Mouse (Mus musculus) spleen, adult 2 months (tissue): ENCODE data around the gene Zcchc7. TPM values are rescaled to one million over a fixed set of nuclear protein-coding genes. Genes with fewer than 3 reads are reported as not detected.
A peak's percentile ranks its signal among the peaks of the same experiment; 100 is the strongest.
"Not testable (repeated sequence)": the region's sequence is repeated elsewhere in the genome, so short reads cannot be mapped to it uniquely, and the experiment has no call there.

Experiments used
- DNase-seq, 2 experiments: peaks; one replicate each; pipeline versions ENCODE4 v3.0.0 to v3.0.0-alpha.2; 2012 to 2021; ENCODE audit warnings: low spot score in 2 of 2, low read depth in 1 of 2
- H3K27ac ChIP-seq: fragments of 200-500 bp; 2 replicates; pipeline ENCODE4 v1.5.1; 2012; ENCODE audit warnings: low read length, inconsistent platforms; ENCODE audit not compliant: insufficient read depth
- H3K27me3 ChIP-seq: fragments of 200-500 bp; 2 replicates; pipeline ENCODE4 v1.6.1; 2012; ENCODE audit warnings: mild to moderate bottlenecking, moderate library complexity, low read length, inconsistent platforms; ENCODE audit not compliant: control insufficient read depth, insufficient read depth
- H3K36me3 ChIP-seq: fragments of 200-500 bp; 2 replicates; pipeline ENCODE4 v1.6.1; 2012; ENCODE audit warnings: mild to moderate bottlenecking, low read length, inconsistent platforms; ENCODE audit not compliant: control insufficient read depth, insufficient read depth
- H3K4me1 ChIP-seq: fragments of 200-500 bp; 2 replicates; pipeline ENCODE4 v1.6.1; 2011; ENCODE audit warnings: inconsistent platforms; ENCODE audit not compliant: control insufficient read depth, insufficient read depth, insufficient read length
- H3K4me3 ChIP-seq: fragments of 200-500 bp; 2 replicates; pipeline ENCODE4 v1.5.1; 2011; ENCODE audit warnings: mild to moderate bottlenecking, inconsistent platforms; ENCODE audit not compliant: insufficient read depth, insufficient read length; ENCODE audit errors: extremely low read depth
- CTCF ChIP-seq: fragments of 200-500 bp; IDR thresholded peaks from 2 replicates; pipeline ENCODE4 v1.5.1; 2011; ENCODE audit warnings: mild to moderate bottlenecking, inconsistent platforms; ENCODE audit not compliant: insufficient read depth, insufficient read length, insufficient replicate concordance; ENCODE audit errors: extremely low read depth
- POLR2A ChIP-seq: fragments of 200-500 bp; IDR thresholded peaks from 2 replicates; pipeline ENCODE4 v1.6.1; 2011; ENCODE audit warnings: low read depth, low read length, inconsistent platforms
- WGBS: fragments of 180-500 bp; shearing (Covaris S2); methylation state at CpG from one replicate; pipeline ENCODE4 v1.1.7; 2018; 5-methylcytosine and 5-hydroxymethylcytosine counted together
- polyA plus RNA-seq: library from polyadenylated mRNA; depleted of rRNA; stranded (reverse); fragments of >200 nt; gene quantifications from 2 replicates; pipeline ENCODE4 v1.2.3, GENCODE M21; 2012

Zcchc7 gene
- polyA plus RNA-seq, 1 experiment = 13.3 TPM

DNA sequence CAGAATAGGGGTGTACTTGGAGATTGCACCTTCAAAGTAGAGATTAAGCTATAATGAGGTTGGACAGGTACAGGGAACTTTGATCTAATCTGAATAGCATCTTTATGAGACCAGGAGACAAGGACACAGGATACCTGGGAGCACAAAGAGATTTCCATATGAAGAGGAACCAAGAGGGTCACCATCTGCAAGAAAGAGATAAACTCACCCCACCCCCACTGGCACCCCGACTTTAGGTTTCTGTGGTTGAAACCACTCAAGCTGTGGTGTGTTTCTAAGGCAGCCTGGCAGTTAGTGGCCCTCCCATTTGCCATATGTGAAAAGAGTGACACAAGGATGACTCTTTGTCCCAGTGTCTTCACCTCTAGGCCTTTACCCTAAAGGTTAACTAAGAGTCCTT, 186.6 kb downstream of the Zcchc7 start:
- WGBS = 12% methylated on average over 1 of the region's 1 CpGs
- no peak for DNase-seq
- Histone ChIP-seq H3K4me1 (peaks cover 41% of the 10 kb centered on the region; the same call in 1 of the 2 replicates), H3K27me3 (no peaks in the 10 kb centered on the region), H3K4me3 (no peak overlapping the region), H3K27ac (peak overlapping the region; percentile 56; the same call in 1 of the 2 replicates), H3K36me3 (no peaks in the 10 kb centered on the region)
- TF ChIP-seq POLR2A (no peak), CTCF (no peak)

- Histone ChIP-seq H3K36me3 (no peaks in the 10 kb centered on the region), H3K4me3 (no peak overlapping the region), H3K27ac (peak overlapping the region; percentile 38), H3K27me3 (no peaks in the 10 kb centered on the region), H3K4me1 (peaks cover 41% of the 10 kb centered on the region; the same call in 1 of the 2 replicates)
- 53% methylated on average over 6 of the region's 6 CpGs for WGBS
- TF ChIP-seq POLR2A (no peak), CTCF (no peak)
- DNase-seq = no peak
Measured at GRCm38 (mm10) chr4:44943480-44943879, 187.8 kb downstream of the Zcchc7 start.

DNA sequence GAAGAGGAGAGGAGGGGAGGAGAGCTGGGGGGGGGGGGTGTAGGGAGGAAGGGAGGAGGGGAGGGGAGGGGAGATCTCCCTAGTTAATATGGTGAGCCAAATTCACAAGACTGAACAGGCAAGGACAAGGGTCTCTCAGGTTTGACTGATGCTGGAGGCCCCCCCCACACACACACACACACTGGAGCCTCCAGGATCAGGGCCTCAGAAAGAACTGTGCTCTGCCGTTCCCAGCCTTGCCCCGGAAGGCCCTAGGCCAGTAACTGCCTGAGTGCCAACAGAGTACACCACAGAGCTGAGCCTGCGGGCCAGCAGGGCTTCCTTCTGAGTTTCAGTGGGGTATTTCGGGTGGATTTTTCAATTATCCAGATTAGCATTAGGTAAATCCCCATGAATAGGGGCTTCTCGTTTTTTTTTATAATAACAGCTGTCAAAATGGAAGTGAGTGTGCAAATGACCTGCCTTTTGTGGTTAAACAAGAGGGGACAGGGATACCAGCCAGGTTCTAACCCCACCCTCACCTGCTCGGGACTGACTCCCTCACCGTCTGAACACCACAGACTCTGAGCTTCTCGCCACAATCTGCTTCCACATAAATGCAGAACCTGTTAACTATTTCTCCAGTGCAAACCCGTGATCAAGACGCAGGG, 188.9 kb downstream of the Zcchc7 start:
- Histone ChIP-seq H3K27me3 (no peaks in the 10 kb centered on the region), H3K36me3 (no peaks in the 10 kb centered on the region), H3K27ac (peak overlapping the region; percentile 76), H3K4me1 (peaks cover 34% of the 10 kb centered on the region; the same call in 1 of the 2 replicates), H3K4me3 (no peak overlapping the region)
- no peak for DNase-seq
- TF ChIP-seq POLR2A (no peak), CTCF (no peak)
- 17% methylated on average over 10 of the region's 10 CpGs for WGBS

DNA sequence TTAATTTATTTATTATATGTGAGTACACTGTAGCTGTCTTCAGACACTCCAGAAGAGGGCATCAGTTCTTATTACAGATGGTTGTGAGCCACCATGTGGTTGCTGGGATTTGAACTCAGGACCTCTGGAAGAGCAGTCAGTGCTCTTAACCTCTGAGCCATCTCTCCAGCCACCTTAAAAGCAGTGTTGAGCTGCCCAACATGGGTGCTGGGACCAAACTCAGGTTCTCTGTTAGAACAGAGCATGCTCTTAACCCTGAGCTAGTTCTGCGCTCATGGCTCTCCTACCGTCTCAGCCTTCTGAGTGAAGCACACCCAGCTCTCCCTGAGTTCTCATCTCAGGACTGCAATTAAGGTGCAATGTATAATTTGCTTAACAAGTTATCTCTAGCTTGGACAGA, 190.4 kb downstream of the Zcchc7 start:
- not testable (repeated sequence) for H3K27ac ChIP-seq, H3K4me3 ChIP-seq, H3K27me3 ChIP-seq, DNase-seq, H3K36me3 ChIP-seq
- peaks cover 24% of the 10 kb centered on the region; the same call in 1 of the 2 replicates for H3K4me1 ChIP-seq
- WGBS = 92% methylated on average over 2 of the region's 2 CpGs

- no peak for DNase-seq
Measured at GRCm38 (mm10) chr4:44947464-44947863, 191.8 kb downstream of the Zcchc7 start.

GRCm38 (mm10) chr4:44948314-44948713, 192.6 kb downstream of the Zcchc7 start:
- Histone ChIP-seq H3K27me3 (no peaks in the 10 kb centered on the region), H3K36me3 (no peaks in the 10 kb centered on the region)
- 95% methylated on average over 1 of the region's 1 CpGs for WGBS

More at GRCm38 (mm10) chr4:44947464-44947863, 191.8 kb downstream of the Zcchc7 start:
- WGBS = 90% methylated on average over 5 of the region's 5 CpGs
- no peaks in the 10 kb centered on the region for H3K27me3 ChIP-seq
- H3K4me1 ChIP-seq = peaks cover 15% of the 10 kb centered on the region; the same call in 1 of the 2 replicates
- H3K4me3 ChIP-seq = no peak overlapping the region
- H3K27ac ChIP-seq = no peak overlapping the region
- no peaks in the 10 kb centered on the region for H3K36me3 ChIP-seq
- TF ChIP-seq CTCF (no peak), POLR2A (no peak)

GRCm38 (mm10) chr4:44953041-44953440, 197.4 kb downstream of the Zcchc7 start:
- DNase-seq = no peak
- TF ChIP-seq POLR2A (no peak), CTCF (no peak)
- Histone ChIP-seq H3K4me3 (no peak overlapping the region), H3K36me3 (no peaks in the 10 kb centered on the region), H3K4me1 (no peaks in the 10 kb centered on the region), H3K27ac (no peak overlapping the region), H3K27me3 (no peaks in the 10 kb centered on the region)
- WGBS = 90% methylated on average over 9 of the region's 9 CpGs

More at GRCm38 (mm10) chr4:44948314-44948713, 192.6 kb downstream of the Zcchc7 start:
- DNase-seq = no peak
- TF ChIP-seq CTCF (no peak), POLR2A (no peak)
- H3K4me3 ChIP-seq = no peak overlapping the region
- H3K27ac ChIP-seq = no peak overlapping the region
- peaks cover 9% of the 10 kb centered on the region; the same call in 1 of the 2 replicates for H3K4me1 ChIP-seq
